Mouse (Mus musculus): ENCODE measurements around the gene Abhd6.

GRCm38 (mm10) chr14:7956427-7956826 lies 46.3 kb upstream of the Abhd6 start:
- TF ChIP-seq CTCF (IDR thresholded peaks at IDR 0.05; ENCODE audit: low read depth, low read length): no peak
- TF ChIP-seq GATA1 (IDR thresholded peaks at IDR 0.05; ENCODE audit: borderline replicate concordance, low read length): no peak
- TF ChIP-seq TAL1 (conservative IDR thresholded peaks at IDR 0.05; ENCODE audit: low read depth, low read length): no peak
- no peak for TF ChIP-seq POLR2AphosphoS5 (IDR thresholded peaks at IDR 0.05; ENCODE audit: insufficient replicate concordance, low read depth, low read length)
